Mouse (Mus musculus) forebrain, embryonic 12.5 days (tissue): ENCODE data around the gene Mob3a. TPM values are rescaled to one million over a fixed set of nuclear protein-coding genes. Genes with fewer than 3 reads are reported as not detected.

ENCODE experiments used
- ATAC-seq: fragments of 200-750 bp; cut with Nextera tagmentation; 2 replicates; pipeline ENCODE4 v1.8.0; 2017; ENCODE audit warnings: moderate TSS enrichment; ENCODE audit not compliant: low FRiP score
- H3K27ac ChIP-seq: fragments of 300-500 bp; sonication (generic); 2 replicates; pipeline ENCODE4 v1.5.1; 2016; ENCODE audit warnings: mild to moderate bottlenecking
- H3K27me3 ChIP-seq: fragments of 300-500 bp; sonication (generic); 2 replicates; pipeline ENCODE4 v1.6.1; 2016; ENCODE audit warnings: mild to moderate bottlenecking
- H3K36me3 ChIP-seq: fragments of 300-500 bp; sonication (generic); replicated peaks from 2 replicates; pipeline ENCODE4 v1.6.1; 2016; ENCODE audit warnings: mild to moderate bottlenecking
- H3K4me1 ChIP-seq: fragments of 300-500 bp; sonication (generic); 2 replicates; pipeline ENCODE4 v1.6.1; 2016
- H3K4me2 ChIP-seq: fragments of 300-500 bp; sonication (generic); 2 replicates; pipeline ENCODE4 v1.6.1; 2016; ENCODE audit warnings: mild to moderate bottlenecking, moderate library complexity
- H3K4me3 ChIP-seq: fragments of 300-500 bp; sonication (generic); replicated peaks from 2 replicates; pipeline ENCODE4 v1.5.1; 2016; ENCODE audit warnings: mild to moderate bottlenecking
- H3K9ac ChIP-seq: fragments of 300-500 bp; sonication (generic); 2 replicates; pipeline ENCODE4 v1.6.1; 2016; ENCODE audit warnings: mild to moderate bottlenecking
- H3K9me3 ChIP-seq: fragments of 300-500 bp; sonication (generic); 2 replicates; pipeline ENCODE4 v1.6.1; 2016
- WGBS: fragments of 180-500 bp; shearing (Covaris S2); methylation state at CpG from one replicate; pipeline ENCODE4 v1.1.7; 2016; 5-methylcytosine and 5-hydroxymethylcytosine counted together
- polyA plus RNA-seq: library from polyadenylated mRNA; unstranded; fragments of >200 nt; fragmentation: Nextera tagmentation; extraction: Ambion mirVana; gene quantifications from 2 replicates; pipeline ENCODE4 v1.2.1, GENCODE M21; 2016

The Mob3a gene
- polyA plus RNA-seq, 1 experiment from 2014 or later, result 54.1 TPM

DNA sequence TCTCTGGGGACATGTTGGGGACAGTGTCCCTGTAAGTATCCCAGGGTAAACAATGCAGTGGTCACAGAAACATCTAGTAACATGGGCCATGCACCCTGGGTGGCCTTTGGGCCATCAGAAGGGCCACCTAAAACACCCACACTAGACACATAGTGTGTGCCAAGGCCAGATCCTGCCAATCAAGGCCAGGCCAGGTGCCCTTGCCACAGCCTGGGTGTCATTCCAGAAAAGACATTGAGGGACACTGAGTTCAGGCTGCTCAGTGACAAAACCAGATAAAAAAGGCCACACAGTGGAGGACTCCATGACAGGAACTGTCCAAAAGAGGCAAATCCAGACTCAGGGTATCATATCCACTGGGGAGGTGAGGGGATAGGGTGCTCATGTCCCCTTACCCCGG is 18.1 kb downstream of the Mob3a start:
- Histone ChIP-seq H3K9ac (no peak overlapping the region), H3K4me1 (peaks cover 15% of the 10 kb centered on the region), H3K27ac (no peak overlapping the region), H3K36me3 (peaks cover 53% of the 10 kb centered on the region), H3K9me3 (no peaks in the 10 kb centered on the region), H3K4me3 (no peak overlapping the region), H3K27me3 (no peaks in the 10 kb centered on the region), H3K4me2 (no peak overlapping the region)
- 94% methylated on average over 1 of the region's 1 CpGs for WGBS
- ATAC-seq, result no peak

GRCm38 (mm10) chr10:80682003-80682402 is 19.8 kb downstream of the Mob3a start:
- H3K4me2 ChIP-seq, result no peak overlapping the region
- H3K4me3 ChIP-seq, result no peak overlapping the region
- peaks cover 41% of the 10 kb centered on the region for H3K36me3 ChIP-seq
- peaks cover 31% of the 10 kb centered on the region for H3K4me1 ChIP-seq
- no peak overlapping the region for H3K27ac ChIP-seq
- no peak for ATAC-seq
- 92% methylated on average over 6 of the region's 6 CpGs for WGBS
- no peak overlapping the region for H3K9ac ChIP-seq
- H3K9me3 ChIP-seq, result no peaks in the 10 kb centered on the region
- H3K27me3 ChIP-seq, result no peaks in the 10 kb centered on the region

GRCm38 (mm10) chr10:80680260-80680696 is 21.5 kb downstream of the Mob3a start:
- ATAC-seq, result no peak
- Histone ChIP-seq H3K36me3 (peaks cover 24% of the 10 kb centered on the region), H3K27ac (no peak overlapping the region), H3K9me3 (no peaks in the 10 kb centered on the region), H3K9ac (no peak overlapping the region), H3K4me1 (peaks cover 36% of the 10 kb centered on the region), H3K27me3 (no peaks in the 10 kb centered on the region), H3K4me3 (no peak overlapping the region), H3K4me2 (no peak overlapping the region)
- 77% methylated on average over 2 of the region's 2 CpGs for WGBS

- Histone ChIP-seq H3K27me3 (no peaks in the 10 kb centered on the region), H3K36me3 (peaks cover 19% of the 10 kb centered on the region), H3K9ac (no peak overlapping the region), H3K4me1 (peaks cover 42% of the 10 kb centered on the region), H3K4me2 (no peak overlapping the region), H3K27ac (no peak overlapping the region; the same call in 1 of the 2 replicates), H3K9me3 (no peaks in the 10 kb centered on the region), H3K4me3 (no peak overlapping the region)
- WGBS, result 64% methylated on average over 9 of the region's 9 CpGs
- no peak for ATAC-seq
Measured at GRCm38 (mm10) chr10:80679556-80680259, 22.1 kb downstream of the Mob3a start.

DNA sequence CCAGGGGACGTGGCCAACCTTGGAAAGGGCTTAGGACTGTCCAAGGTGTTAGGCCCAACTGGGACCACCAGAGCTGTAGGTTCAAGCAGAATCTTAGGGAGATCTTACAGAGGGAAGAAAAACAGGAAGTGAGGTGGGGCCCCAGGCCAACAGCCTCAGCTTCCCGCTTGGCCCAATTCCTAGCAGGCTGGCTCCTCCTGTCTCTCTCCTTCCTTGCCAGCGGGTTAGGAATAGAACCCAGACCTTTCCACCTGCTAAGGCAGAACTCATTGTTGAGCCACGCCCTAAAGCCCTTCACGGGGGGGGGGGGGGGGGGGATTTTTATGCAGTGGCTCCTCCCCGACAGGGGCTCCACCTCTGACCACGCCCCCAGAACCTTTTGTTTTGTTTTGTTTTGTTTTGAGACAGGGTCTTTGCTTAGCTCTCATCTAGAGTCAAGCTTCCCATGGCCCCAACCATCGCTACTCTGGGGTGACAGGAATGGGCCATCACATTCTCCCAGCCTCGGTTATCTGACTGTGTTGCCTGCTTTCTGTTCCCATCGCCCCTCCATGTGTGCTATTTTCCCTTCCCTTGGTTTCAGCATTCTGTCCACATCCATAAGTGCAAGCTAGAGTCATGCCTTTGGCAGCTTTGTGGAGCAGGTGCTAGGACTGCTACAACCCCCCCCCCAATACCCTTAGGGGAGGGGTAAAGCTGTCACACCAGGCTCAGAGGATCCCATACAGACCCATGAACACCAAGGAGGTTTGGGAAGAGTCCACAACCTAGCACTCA is 23.0 kb downstream of the Mob3a start:
- 0 out of 2 replicates have a peak overlapping the region, but pooled peaks have one; percentile 11 for H3K4me3 ChIP-seq
- WGBS, result 52% methylated on average over 9 of the region's 10 CpGs
- ATAC-seq, result no peak
- peaks cover 51% of the 10 kb centered on the region for H3K4me1 ChIP-seq
- peak overlapping the region; percentile 73 for H3K4me2 ChIP-seq
- no peaks in the 10 kb centered on the region for H3K9me3 ChIP-seq
- peaks cover 10% of the 10 kb centered on the region for H3K36me3 ChIP-seq
- peak overlapping the region; percentile 99; the same call in 1 of the 2 replicates for H3K9ac ChIP-seq
- peak overlapping the region; percentile 98 for H3K27ac ChIP-seq
- no peaks in the 10 kb centered on the region for H3K27me3 ChIP-seq

DNA sequence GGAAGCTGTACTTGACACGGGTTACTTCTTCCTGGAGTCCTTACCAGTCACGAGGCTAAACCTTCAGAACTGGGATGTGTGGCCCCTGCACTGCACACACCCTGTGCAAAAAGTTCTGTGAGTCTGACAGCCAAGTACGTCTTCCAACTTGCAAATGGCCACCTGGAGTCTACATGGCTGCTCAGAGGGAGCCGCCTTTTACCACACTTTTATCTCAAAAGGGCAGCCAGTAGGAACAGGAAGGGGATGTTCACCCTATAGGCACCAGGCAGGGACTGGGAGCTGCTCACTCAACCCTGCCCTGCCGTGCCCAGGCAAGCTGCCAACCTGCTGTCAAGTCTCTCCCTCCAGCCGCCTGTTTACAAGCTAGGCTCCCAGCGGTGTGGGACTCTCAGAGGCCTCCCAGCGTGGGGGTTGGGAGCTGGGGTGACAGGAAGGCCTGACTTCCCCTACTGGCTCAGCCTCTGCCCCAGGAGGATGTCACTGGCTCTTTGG is 23.8 kb downstream of the Mob3a start, which contains the start of gene Mknk2:
Gene Mknk2, minus strand, starts transcription at position 171 of the 495 bp plus-strand sequence.
- 34% methylated on average over 8 of the region's 8 CpGs for WGBS
- Histone ChIP-seq H3K27me3 (no peaks in the 10 kb centered on the region), H3K36me3 (peaks cover 2% of the 10 kb centered on the region), H3K4me1 (peaks cover 58% of the 10 kb centered on the region), H3K9me3 (no peaks in the 10 kb centered on the region), H3K27ac (peak within 1 kb of the TSS; percentile 98), H3K4me3 (peak within 1 kb of the TSS; percentile 98), H3K4me2 (peak within 1 kb of the TSS; percentile 73), H3K9ac (peak within 1 kb of the TSS; percentile 99)
- ATAC-seq, result peak; percentile 9; the same call in 1 of the 2 replicates

GRCm38 (mm10) chr10:80677128-80677875 is 24.5 kb downstream of the Mob3a start:
- Histone ChIP-seq H3K9ac (peak overlapping the region; percentile 99), H3K4me2 (peak overlapping the region; percentile 73), H3K9me3 (no peaks in the 10 kb centered on the region), H3K4me3 (peak overlapping the region; percentile 98), H3K4me1 (peaks cover 65% of the 10 kb centered on the region), H3K27ac (peak overlapping the region; percentile 98), H3K27me3 (no peaks in the 10 kb centered on the region), H3K36me3 (peaks cover 7% of the 10 kb centered on the region)
- WGBS, result 43% methylated on average over 9 of the region's 9 CpGs
- ATAC-seq, result no peak

DNA sequence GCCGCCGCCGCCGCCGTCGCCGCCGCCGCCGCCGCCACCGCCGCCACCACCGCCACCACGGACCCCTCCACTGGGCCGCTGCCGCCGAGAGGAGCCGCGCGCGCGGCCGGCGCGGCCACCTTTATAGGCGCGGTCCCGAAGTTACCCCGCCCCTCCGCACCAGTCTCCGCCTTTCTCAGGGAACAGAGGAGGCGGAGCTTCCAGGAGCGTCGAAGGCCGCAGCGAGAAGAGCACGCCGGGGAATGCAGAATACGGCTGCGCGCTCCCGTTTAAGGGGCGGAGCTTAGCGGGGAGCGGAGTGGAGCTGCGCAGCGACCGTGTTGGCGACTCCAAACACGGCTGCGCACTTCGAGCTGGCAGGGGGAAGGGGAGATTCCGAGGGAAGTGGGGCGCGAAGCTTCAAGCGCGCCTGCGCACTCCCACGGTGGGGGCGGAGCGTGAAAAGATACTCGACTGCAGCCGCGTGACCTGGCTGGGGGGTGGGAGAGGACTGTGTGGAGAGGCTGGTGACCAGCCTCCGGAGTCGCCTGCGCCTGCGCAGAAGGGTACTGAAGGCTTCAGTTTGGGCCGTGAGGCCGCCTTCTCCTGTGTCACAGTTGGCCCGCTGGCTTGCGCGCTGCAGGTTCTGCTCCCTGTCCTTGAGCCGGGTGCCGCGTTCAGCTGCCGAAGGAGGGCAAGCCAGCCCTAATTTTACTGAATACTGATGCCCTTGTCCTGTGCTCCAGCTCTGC is 25.4 kb downstream of the Mob3a start:
- Histone ChIP-seq H3K36me3 (peaks cover 17% of the 10 kb centered on the region), H3K4me2 (peak overlapping the region; percentile 93), H3K9ac (peak overlapping the region; percentile 99), H3K27ac (peak overlapping the region; percentile 98), H3K27me3 (no peaks in the 10 kb centered on the region), H3K4me3 (peak overlapping the region; percentile 98), H3K9me3 (no peaks in the 10 kb centered on the region), H3K4me1 (peaks cover 66% of the 10 kb centered on the region)
- peak; percentile 94 for ATAC-seq
- under 1% methylated on average over 62 of the region's 78 CpGs for WGBS

GRCm38 (mm10) chr10:80675405-80676197 is 26.2 kb downstream of the Mob3a start:
- Histone ChIP-seq H3K4me2 (peak overlapping the region; percentile 93), H3K36me3 (peaks cover 24% of the 10 kb centered on the region), H3K9me3 (no peaks in the 10 kb centered on the region), H3K27me3 (no peaks in the 10 kb centered on the region), H3K4me3 (peak overlapping the region; percentile 98), H3K4me1 (peaks cover 66% of the 10 kb centered on the region), H3K27ac (peak overlapping the region; percentile 98), H3K9ac (peak overlapping the region; percentile 99)
- peak; percentile 44 for ATAC-seq
- 0% methylated on average over 34 of the region's 54 CpGs for WGBS

DNA sequence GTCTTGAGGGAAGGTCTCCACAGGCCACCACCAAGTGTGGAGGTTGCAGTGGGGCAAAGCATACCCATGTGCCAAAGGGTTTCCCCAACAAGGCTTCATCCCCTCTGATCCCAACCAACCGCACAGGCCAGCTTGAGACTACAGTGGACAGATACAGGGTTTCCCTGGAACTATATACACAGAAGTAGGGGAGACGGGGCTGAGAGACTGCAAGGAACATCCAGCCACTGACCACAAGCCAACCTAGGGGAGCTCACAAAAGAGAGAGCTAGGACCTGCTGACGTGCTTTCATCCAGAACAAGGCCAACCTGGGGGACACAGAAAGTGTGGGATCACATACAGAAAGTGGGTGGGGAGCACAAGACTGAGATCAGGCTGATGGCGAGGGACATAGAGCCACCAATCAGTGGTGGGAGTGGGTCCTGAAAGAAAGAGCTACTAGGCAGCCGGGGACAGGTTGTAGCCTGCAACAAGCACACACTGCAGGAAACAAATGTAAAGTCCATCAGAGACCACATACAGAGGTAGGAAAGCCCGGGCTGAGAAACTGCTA is 26.8 kb downstream of the Mob3a start:
- Histone ChIP-seq H3K4me3 (peak overlapping the region; percentile 98), H3K4me2 (peak overlapping the region; percentile 93), H3K27ac (peak overlapping the region; percentile 98), H3K27me3 (no peaks in the 10 kb centered on the region), H3K9me3 (no peaks in the 10 kb centered on the region), H3K36me3 (peaks cover 31% of the 10 kb centered on the region), H3K4me1 (peaks cover 64% of the 10 kb centered on the region), H3K9ac (peak overlapping the region; percentile 99)
- WGBS, result 24% methylated on average over 6 of the region's 6 CpGs
- no peak for ATAC-seq
